Mouse (Mus musculus) liver, embryonic 12.5 days (tissue): ENCODE measurements around the gene Sufu. TPM values are rescaled to one million over a fixed set of nuclear protein-coding genes. Genes with fewer than 3 reads are reported as not detected.

Experiments used
- ATAC-seq: fragments of 200-750 bp; cut with Nextera tagmentation; 2 replicates; pipeline ENCODE4 v1.8.0; 2017; ENCODE audit warnings: moderate number of reproducible peaks, mild to moderate bottlenecking, moderate library complexity
- H3K27ac ChIP-seq: fragments of 300-500 bp; sonication (generic); 2 replicates; pipeline ENCODE4 v1.5.1; 2016; ENCODE audit warnings: mild to moderate bottlenecking
- H3K27me3 ChIP-seq: fragments of 300-500 bp; sonication (generic); replicated peaks from 2 replicates; pipeline ENCODE4 v1.6.1; 2016; ENCODE audit warnings: mild to moderate bottlenecking, moderate library complexity
- H3K36me3 ChIP-seq: fragments of 300-500 bp; sonication (generic); 2 replicates; pipeline ENCODE4 v1.6.1; 2016; ENCODE audit warnings: mild to moderate bottlenecking, moderate library complexity
- H3K4me1 ChIP-seq: fragments of 300-500 bp; sonication (generic); 2 replicates; pipeline ENCODE4 v1.6.1; 2016
- H3K4me2 ChIP-seq: fragments of 300-500 bp; sonication (generic); 2 replicates; pipeline ENCODE4 v1.6.1; 2016; ENCODE audit warnings: mild to moderate bottlenecking, moderate library complexity
- H3K4me3 ChIP-seq: fragments of 300-500 bp; sonication (generic); 2 replicates; pipeline ENCODE4 v1.5.1; 2016; ENCODE audit warnings: mild to moderate bottlenecking, moderate library complexity
- H3K9ac ChIP-seq: fragments of 300-500 bp; sonication (generic); 2 replicates; pipeline ENCODE4 v1.6.1; 2016; ENCODE audit warnings: mild to moderate bottlenecking, moderate library complexity
- H3K9me3 ChIP-seq: fragments of 300-500 bp; sonication (generic); replicated peaks from 2 replicates; pipeline ENCODE4 v1.6.1; 2016; ENCODE audit warnings: mild to moderate bottlenecking, moderate library complexity
- WGBS: fragments of 180-500 bp; shearing (Covaris S2); methylation state at CpG from one replicate; pipeline ENCODE4 v1.1.7; 2016; ENCODE audit not compliant: insufficient replicate concordance; 5-methylcytosine and 5-hydroxymethylcytosine counted together
- polyA plus RNA-seq: library from polyadenylated mRNA; unstranded; fragments of >200 nt; fragmentation: Nextera tagmentation; extraction: Ambion mirVana; gene quantifications from 2 replicates; pipeline ENCODE4 v1.2.1, GENCODE M21; 2016

Sufu gene
- polyA plus RNA-seq, 1 experiment from 2014 or later = 12.4 TPM

- H3K4me2 ChIP-seq = no peak overlapping the region
- H3K4me3 ChIP-seq = no peak overlapping the region
- no peaks in the 10 kb centered on the region for H3K36me3 ChIP-seq
- ATAC-seq = peak; percentile 59
- WGBS = 10% methylated on average over 6 of the region's 6 CpGs
- no peak overlapping the region for H3K9ac ChIP-seq
- no peak overlapping the region for H3K27ac ChIP-seq
- peaks cover 30% of the 10 kb centered on the region for H3K4me1 ChIP-seq
- no peaks in the 10 kb centered on the region for H3K27me3 ChIP-seq
- no peaks in the 10 kb centered on the region for H3K9me3 ChIP-seq
Observed at GRCm38 (mm10) chr19:46444209-46444608, 47.5 kb downstream of the Sufu start.

GRCm38 (mm10) chr19:46445641-46446040 is 48.9 kb downstream of the Sufu start:
- ATAC-seq = no peak; the same call in 1 of the 2 replicates
- H3K4me3 ChIP-seq = no peak overlapping the region
- H3K36me3 ChIP-seq = peaks cover 2% of the 10 kb centered on the region; the same call in 1 of the 2 replicates

GRCm38 (mm10) chr19:46446436-46447020 is 49.8 kb downstream of the Sufu start:
- no peak overlapping the region for H3K27ac ChIP-seq
- ATAC-seq = no peak
- H3K27me3 ChIP-seq = no peaks in the 10 kb centered on the region
- H3K4me3 ChIP-seq = no peak overlapping the region
- no peak overlapping the region for H3K9ac ChIP-seq
- H3K36me3 ChIP-seq = peaks cover 9% of the 10 kb centered on the region
- peaks cover 34% of the 10 kb centered on the region for H3K4me1 ChIP-seq
- H3K9me3 ChIP-seq = no peaks in the 10 kb centered on the region
- H3K4me2 ChIP-seq = no peak overlapping the region
- 79% methylated on average over 5 of the region's 5 CpGs for WGBS

More at GRCm38 (mm10) chr19:46445641-46446040, 48.9 kb downstream of the Sufu start:
- H3K9ac ChIP-seq = no peak overlapping the region
- no peak overlapping the region for H3K27ac ChIP-seq
- H3K9me3 ChIP-seq = no peaks in the 10 kb centered on the region
- H3K4me1 ChIP-seq = peaks cover 30% of the 10 kb centered on the region
- H3K4me2 ChIP-seq = no peak overlapping the region
- 65% methylated on average over 6 of the region's 6 CpGs for WGBS
- H3K27me3 ChIP-seq = no peaks in the 10 kb centered on the region

- H3K4me1 ChIP-seq = peaks cover 40% of the 10 kb centered on the region
- no peak overlapping the region for H3K4me3 ChIP-seq
- no peaks in the 10 kb centered on the region for H3K27me3 ChIP-seq
- no peak for ATAC-seq
- peaks cover 10% of the 10 kb centered on the region for H3K36me3 ChIP-seq
- no peak overlapping the region for H3K27ac ChIP-seq
- 51% methylated on average over 7 of the region's 7 CpGs for WGBS
- H3K4me2 ChIP-seq = no peak overlapping the region
- H3K9me3 ChIP-seq = no peaks in the 10 kb centered on the region
- H3K9ac ChIP-seq = no peak overlapping the region
Observed at GRCm38 (mm10) chr19:46447110-46447509, 50.4 kb downstream of the Sufu start.

GRCm38 (mm10) chr19:46447911-46448310 is 51.2 kb downstream of the Sufu start:
- H3K36me3 ChIP-seq = peaks cover 11% of the 10 kb centered on the region
- H3K4me3 ChIP-seq = no peak overlapping the region
- no peak overlapping the region for H3K27ac ChIP-seq
- H3K9ac ChIP-seq = no peak overlapping the region
- no peak overlapping the region for H3K4me2 ChIP-seq
- H3K9me3 ChIP-seq = no peaks in the 10 kb centered on the region
- H3K27me3 ChIP-seq = no peaks in the 10 kb centered on the region
- WGBS = 64% methylated on average over 6 of the region's 6 CpGs
- ATAC-seq = no peak
- peaks cover 48% of the 10 kb centered on the region for H3K4me1 ChIP-seq

- 83% methylated on average over 7 of the region's 7 CpGs for WGBS
- H3K4me1 ChIP-seq = peaks cover 61% of the 10 kb centered on the region
- no peak overlapping the region for H3K9ac ChIP-seq
- H3K4me3 ChIP-seq = no peak overlapping the region
- ATAC-seq = no peak
- no peaks in the 10 kb centered on the region for H3K9me3 ChIP-seq
- no peaks in the 10 kb centered on the region for H3K27me3 ChIP-seq
- H3K4me2 ChIP-seq = no peak overlapping the region
- H3K36me3 ChIP-seq = peaks cover 18% of the 10 kb centered on the region
- H3K27ac ChIP-seq = no peak overlapping the region
Observed at GRCm38 (mm10) chr19:46449261-46450005, 52.7 kb downstream of the Sufu start.

- ATAC-seq = no peak
- peaks cover 18% of the 10 kb centered on the region for H3K36me3 ChIP-seq
- peak overlapping the region; percentile 45 for H3K27ac ChIP-seq
- H3K9me3 ChIP-seq = no peaks in the 10 kb centered on the region
- H3K27me3 ChIP-seq = no peaks in the 10 kb centered on the region
- H3K4me2 ChIP-seq = no peak overlapping the region
- H3K9ac ChIP-seq = no peak overlapping the region
- H3K4me1 ChIP-seq = peaks cover 76% of the 10 kb centered on the region
- no peak overlapping the region for H3K4me3 ChIP-seq
- WGBS = 37% methylated on average over 10 of the region's 10 CpGs
Observed at GRCm38 (mm10) chr19:46452052-46452827, 55.5 kb downstream of the Sufu start.

- Histone ChIP-seq H3K27ac (peak overlapping the region; percentile 92), H3K36me3 (peaks cover 18% of the 10 kb centered on the region), H3K9me3 (no peaks in the 10 kb centered on the region), H3K4me1 (peaks cover 76% of the 10 kb centered on the region), H3K9ac (no peak overlapping the region), H3K27me3 (no peaks in the 10 kb centered on the region), H3K4me3 (no peak overlapping the region), H3K4me2 (no peak overlapping the region)
- WGBS = 81% methylated on average over 9 of the region's 9 CpGs
- ATAC-seq = no peak
Observed at GRCm38 (mm10) chr19:46452916-46453315, 56.2 kb downstream of the Sufu start.

- WGBS = 30% methylated on average over 20 of the region's 20 CpGs
- Histone ChIP-seq H3K4me2 (peak overlapping the region; percentile 63), H3K27ac (peak overlapping the region; percentile 92), H3K36me3 (peaks cover 22% of the 10 kb centered on the region), H3K9ac (peak overlapping the region; percentile 65; the same call in 1 of the 2 replicates), H3K4me3 (peak overlapping the region; percentile 20; the same call in 1 of the 2 replicates), H3K9me3 (no peaks in the 10 kb centered on the region), H3K27me3 (no peaks in the 10 kb centered on the region), H3K4me1 (peaks cover 81% of the 10 kb centered on the region)
- ATAC-seq = peak; percentile 19
Observed at GRCm38 (mm10) chr19:46454126-46454880, 57.6 kb downstream of the Sufu start.

GRCm38 (mm10) chr19:46455032-46455431 is 58.3 kb downstream of the Sufu start:
- Histone ChIP-seq H3K4me1 (peaks cover 88% of the 10 kb centered on the region), H3K27ac (peak overlapping the region; percentile 92), H3K9ac (peak overlapping the region; percentile 65), H3K36me3 (peaks cover 27% of the 10 kb centered on the region), H3K9me3 (no peaks in the 10 kb centered on the region), H3K4me2 (peak overlapping the region; percentile 63), H3K4me3 (peak overlapping the region; percentile 20), H3K27me3 (no peaks in the 10 kb centered on the region)
- ATAC-seq = peak; percentile 94
- WGBS = 13% methylated on average over 1 of the region's 1 CpGs

- no peaks in the 10 kb centered on the region for H3K27me3 ChIP-seq
- H3K9ac ChIP-seq = peak overlapping the region; percentile 65
- 58% methylated on average over 8 of the region's 8 CpGs for WGBS
- H3K27ac ChIP-seq = peak overlapping the region; percentile 92
- H3K36me3 ChIP-seq = peaks cover 26% of the 10 kb centered on the region
- H3K4me1 ChIP-seq = peaks cover 88% of the 10 kb centered on the region
- no peak for ATAC-seq
- H3K4me2 ChIP-seq = peak overlapping the region; percentile 63
- no peaks in the 10 kb centered on the region for H3K9me3 ChIP-seq
- H3K4me3 ChIP-seq = peak overlapping the region; percentile 20; the same call in 1 of the 2 replicates
Observed at GRCm38 (mm10) chr19:46455556-46455955, 58.9 kb downstream of the Sufu start.
